Mouse (Mus musculus): ENCODE results near the gene Bcl2l15. TPM values are rescaled to one million over a fixed set of nuclear protein-coding genes. Genes with fewer than 3 reads are reported as not detected.

The Bcl2l15 gene
- polyA plus RNA-seq, 1 experiment from 2014 or later, result not detected

Other genes starting within 250 kb of the Bcl2l15 start
- 0.15 and 0.39 TPM in 2 replicates for gene Atg4a-ps, start 186.5 kb upstream of the Bcl2l15 start, polyA plus RNA-seq (2015; fragmentation: Nextera tagmentation; extraction: Ambion mirVana)
- 62.0 and 63.8 TPM in 2 replicates for gene Olfml3, start 94.6 kb upstream of the Bcl2l15 start, polyA plus RNA-seq (2015; fragmentation: Nextera tagmentation; extraction: Ambion mirVana)
- not detected in 2 replicates for gene Gm10964, start 93.2 kb upstream of the Bcl2l15 start, polyA plus RNA-seq (2015; fragmentation: Nextera tagmentation; extraction: Ambion mirVana)
- gene Hipk1, start 41.0 kb upstream of the Bcl2l15 start, polyA plus RNA-seq (2015; fragmentation: Nextera tagmentation; extraction: Ambion mirVana), result 10.3 and 11.3 TPM in 2 replicates
- 29.8 and 31.2 TPM in 2 replicates for gene Dclre1b, start 23.2 kb upstream of the Bcl2l15 start, polyA plus RNA-seq (2015; fragmentation: Nextera tagmentation; extraction: Ambion mirVana)
- gene Ap4b1, start 23.1 kb upstream of the Bcl2l15 start, polyA plus RNA-seq (2015; fragmentation: Nextera tagmentation; extraction: Ambion mirVana), result 22.3 and 22.8 TPM in 2 replicates
- gene Gm43064, start 23.0 kb upstream of the Bcl2l15 start, polyA plus RNA-seq (2015; fragmentation: Nextera tagmentation; extraction: Ambion mirVana), result 0.11 TPM in 1 of 2 replicates, not detected in the other
- gene Ptpn22, start 27.2 kb downstream of the Bcl2l15 start, polyA plus RNA-seq (2015; fragmentation: Nextera tagmentation; extraction: Ambion mirVana), result 0.80 and 0.82 TPM in 2 replicates
- gene Rsbn1, start 81.5 kb downstream of the Bcl2l15 start, polyA plus RNA-seq (2015; fragmentation: Nextera tagmentation; extraction: Ambion mirVana), result 8.9 TPM in 2 replicates
- gene Phtf1, start 135.5 kb downstream of the Bcl2l15 start, polyA plus RNA-seq (2015; fragmentation: Nextera tagmentation; extraction: Ambion mirVana), result 25.9 and 26.8 TPM in 2 replicates